ENCODE assay signal across 8 mouse cellular contexts in genomic region chr15:98952063-98952455, GRCm38 (mm10). TPM values are rescaled to one million over a fixed set of nuclear protein-coding genes. Genes with fewer than 3 reads are reported as not detected.
DNase-seq lines count a peak whose midpoint lies in the region; ATAC-seq and TF ChIP-seq lines count a peak whose summit lies in the region.

No protein-coding gene starts in this region.

- H3K27me3 ChIP-seq in kidney, embryonic 16.5 days (ENCODE audit: insufficient read depth, low read length) = no peaks in the 10 kb centered on the region
- H3K27me3 ChIP-seq in hindbrain, embryonic 16.5 days (replicated peaks; ENCODE audit: control insufficient read depth, insufficient read depth, low read length) = no peaks in the 10 kb centered on the region

- H3K36me3 ChIP-seq in kidney, embryonic 16.5 days (ENCODE audit: insufficient read depth, low read length) = peaks cover 3% of the 10 kb centered on the region; the same call in 1 of the 2 replicates
- no peaks in the 10 kb centered on the region for H3K36me3 ChIP-seq in hindbrain, embryonic 16.5 days (ENCODE audit: control insufficient read depth, insufficient read depth, low read length)

- TF ChIP-seq CTCF in cortical plate, adult 2 months (IDR thresholded peaks at IDR 0.05; ENCODE audit: extremely low read depth, insufficient read depth, low read length) = no peak

- WGBS in kidney, embryonic 16.5 days = 20% methylated on average over 5 of the region's 5 CpGs
- 4% methylated on average over 5 of the region's 5 CpGs for WGBS in hindbrain, embryonic 16.5 days

- peak overlapping the region; percentile 67 for H3K4me2 ChIP-seq in kidney, embryonic 16.5 days (replicated peaks; ENCODE audit: low read depth, low read length)
- H3K4me2 ChIP-seq in hindbrain, embryonic 16.5 days (ENCODE audit: low read length) = peak overlapping the region; percentile 52

- no peak for TF ChIP-seq POLR2A in cortical plate, adult 2 months (IDR thresholded peaks at IDR 0.05; ENCODE audit: extremely low read depth, insufficient read depth, low read length)

- H3K9ac ChIP-seq in kidney, embryonic 16.5 days (replicated peaks; ENCODE audit: low read length) = peak overlapping the region; percentile 64
- peak overlapping the region; percentile 99 for H3K9ac ChIP-seq in hindbrain, embryonic 16.5 days (ENCODE audit: low read depth, low read length)

- peak overlapping the region; percentile 64 for H3K4me3 ChIP-seq in kidney, embryonic 16.5 days (ENCODE audit: low read length)
- H3K4me3 ChIP-seq in cortical plate, adult 2 months (ENCODE audit: insufficient read depth, low read length) = peak overlapping the region; percentile 66
- peak overlapping the region; percentile 80 for H3K4me3 ChIP-seq in hindbrain, embryonic 16.5 days (ENCODE audit: low read length)

- H3K27ac ChIP-seq in kidney, embryonic 16.5 days (ENCODE audit: low read length) = peak overlapping the region; percentile 76
- peak overlapping the region; percentile 55; the same call in 1 of the 2 replicates for H3K27ac ChIP-seq in cortical plate, adult 2 months (ENCODE audit: insufficient read depth, low read length)
- peak overlapping the region; percentile 92 for H3K27ac ChIP-seq in hindbrain, embryonic 16.5 days (ENCODE audit: low read depth, low read length)

- no peaks in the 10 kb centered on the region for H3K9me3 ChIP-seq in kidney, embryonic 16.5 days (ENCODE audit: low read length)
- no peaks in the 10 kb centered on the region for H3K9me3 ChIP-seq in hindbrain, embryonic 16.5 days (ENCODE audit: control insufficient read depth, low read length)

- H3K4me1 ChIP-seq in kidney, embryonic 16.5 days (ENCODE audit: insufficient read depth, low read length) = peaks cover 15% of the 10 kb centered on the region
- H3K4me1 ChIP-seq in cortical plate, adult 2 months (ENCODE audit: control insufficient read depth, insufficient read depth, low read length) = peaks cover 2% of the 10 kb centered on the region; the same call in 1 of the 2 replicates
- peaks cover 19% of the 10 kb centered on the region for H3K4me1 ChIP-seq in hindbrain, embryonic 16.5 days (ENCODE audit: control insufficient read depth, insufficient read depth, low read depth, low read length)

- ATAC-seq in kidney, embryonic 16.5 days (ENCODE audit: low FRiP score, low TSS enrichment) = no peak
- ATAC-seq in hindbrain, embryonic 16.5 days = peak; percentile 34; the same call in 1 of the 2 replicates

- DNase-seq in kidney, adult 8-10 months = no peak
- DNase-seq in neural tube, embryonic 10.5 days (ENCODE audit: extremely low spot score, low spot score) = peak; percentile 41
- no peak for DNase-seq in right cerebral cortex, postnatal 25 days
- no peak for DNase-seq in kidney, adult 11 months
- no peak for DNase-seq in lung, postnatal 4 days

RNA-seq across cellular contexts. Expression of gene Gm49450, which starts 1.3 kb away (rescaled TPM):
- not detected in 2 replicates for polyA plus RNA-seq in kidney, embryonic 16.5 days (2015; fragmentation: Nextera tagmentation; extraction: Ambion mirVana)
- 0.35 and 0.55 TPM in 2 replicates for polyA plus RNA-seq in cortical plate, adult 2 months (2012; rRNA removed)
- not detected in 2 replicates for polyA plus RNA-seq in hindbrain, embryonic 16.5 days (2015; fragmentation: Nextera tagmentation; extraction: Ambion mirVana)

RNA-seq across cellular contexts. Expression of gene Tuba1a, which starts 1.4 kb away (rescaled TPM):
- 925 and 946 TPM in 2 replicates for polyA plus RNA-seq in kidney, embryonic 16.5 days (2015; fragmentation: Nextera tagmentation; extraction: Ambion mirVana)
- 1,321 and 1,512 TPM in 2 replicates for polyA plus RNA-seq in cortical plate, adult 2 months (2012; rRNA removed)
- polyA plus RNA-seq in hindbrain, embryonic 16.5 days (2015; fragmentation: Nextera tagmentation; extraction: Ambion mirVana) = 15,480 and 15,543 TPM in 2 replicates

RNA-seq across cellular contexts. Expression of gene Tuba1b, which starts 17.7 kb away (rescaled TPM):
- polyA plus RNA-seq in kidney, embryonic 16.5 days (2015; fragmentation: Nextera tagmentation; extraction: Ambion mirVana) = 1,826 and 1,900 TPM in 2 replicates
- 1,160 and 1,231 TPM in 2 replicates for polyA plus RNA-seq in cortical plate, adult 2 months (2012; rRNA removed)
- polyA plus RNA-seq in hindbrain, embryonic 16.5 days (2015; fragmentation: Nextera tagmentation; extraction: Ambion mirVana) = 1,672 and 1,683 TPM in 2 replicates

RNA-seq across cellular contexts. Expression of gene Lmbr1l, which starts 34.0 kb away (rescaled TPM):
- 17.6 and 18.9 TPM in 2 replicates for polyA plus RNA-seq in kidney, embryonic 16.5 days (2015; fragmentation: Nextera tagmentation; extraction: Ambion mirVana)
- 24.7 and 27.1 TPM in 2 replicates for polyA plus RNA-seq in cortical plate, adult 2 months (2012; rRNA removed)
- 25.9 and 27.0 TPM in 2 replicates for polyA plus RNA-seq in hindbrain, embryonic 16.5 days (2015; fragmentation: Nextera tagmentation; extraction: Ambion mirVana)

RNA-seq across cellular contexts. Expression of gene Dhh, which starts 53.7 kb away (rescaled TPM):
- polyA plus RNA-seq in kidney, embryonic 16.5 days (2015; fragmentation: Nextera tagmentation; extraction: Ambion mirVana) = 1.4 and 1.8 TPM in 2 replicates
- 0.25 and 0.28 TPM in 2 replicates for polyA plus RNA-seq in cortical plate, adult 2 months (2012; rRNA removed)
- polyA plus RNA-seq in hindbrain, embryonic 16.5 days (2015; fragmentation: Nextera tagmentation; extraction: Ambion mirVana) = 1.3 and 2.1 TPM in 2 replicates

Comparison
In these comparisons a context has a peak if more than half of its experiments do, and no peak if none do; other contexts are left out.
1. RNA of gene Tuba1a, which starts 1.4 kb away (polyA plus RNA-seq): 15,480 to 15,543 TPM in hindbrain, embryonic 16.5 days; 1,321 to 1,512 TPM in cortical plate, adult 2 months and 925 to 946 TPM in kidney, embryonic 16.5 days; every median in the first group is over 10 times any median in the second.
2. Peak in every context shown above with its lines, with median percentiles within 50 percentile points of each other: H3K27ac ChIP-seq and H3K4me3 ChIP-seq.